Mouse (Mus musculus): ENCODE results near the gene Gna13. TPM values are rescaled to one million over a fixed set of nuclear protein-coding genes. Genes with fewer than 3 reads are reported as not detected.
A peak's percentile ranks its signal among the peaks of the same experiment; 100 is the strongest.

Gna13 gene
- polyA plus RNA-seq, 1 experiment from 2014 or later: 24.2 TPM

DNA sequence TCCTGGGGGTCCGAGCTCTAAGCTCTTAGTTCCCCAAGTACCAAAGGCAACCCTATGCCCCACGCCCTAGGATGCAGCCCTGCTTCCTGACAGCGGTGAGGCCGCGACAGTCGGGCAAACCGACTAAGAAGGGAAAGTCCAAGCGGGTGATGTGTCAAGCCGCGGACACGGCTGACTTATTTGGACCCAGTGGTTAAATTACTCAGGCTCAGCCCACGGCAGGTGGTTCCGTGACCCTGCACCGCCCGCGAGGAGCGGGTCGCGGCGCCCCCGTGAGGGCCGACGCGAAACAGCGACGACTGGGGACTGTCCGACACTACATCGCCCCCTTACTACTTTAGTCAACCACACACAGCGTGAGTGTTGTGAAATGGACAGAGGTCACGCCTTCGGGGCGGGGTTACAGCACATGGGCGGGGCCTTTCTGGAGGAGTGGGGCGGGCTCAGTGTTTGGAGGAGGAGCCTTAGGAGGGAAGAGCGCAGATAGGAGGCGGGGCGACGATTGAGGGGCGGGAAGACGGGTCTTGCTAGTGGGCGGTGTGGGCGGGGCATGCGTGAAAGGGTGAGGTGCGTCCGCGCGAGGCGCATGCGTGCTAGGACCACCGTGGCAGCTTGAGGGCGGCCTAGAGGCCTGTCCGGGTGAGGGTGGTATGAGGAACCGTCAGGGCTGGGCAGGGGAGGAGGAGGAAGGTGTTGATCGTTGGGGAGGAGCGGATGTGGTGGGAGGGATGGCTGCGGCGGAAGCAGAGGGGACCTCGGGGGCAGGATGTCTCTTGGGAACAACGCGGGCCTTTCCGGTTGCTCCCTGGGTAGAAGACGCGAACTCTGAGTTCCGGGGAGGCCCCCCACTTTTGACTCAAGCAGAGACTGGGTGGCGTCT is 63.0 kb downstream of the Gna13 start, which contains the start of gene Amz2:
Amz2 (plus strand) TSS at position 555 of the 880 bp plus-strand sequence.
- H3K4me1 ChIP-seq (replicated peaks; ENCODE audit: control insufficient read depth, insufficient read depth, low read length): no peaks in the 10 kb centered on the region; the same call in 1 of the 2 replicates
- H3K9ac ChIP-seq (ENCODE audit: low read length): peak within 1 kb of the TSS; percentile 68
- peak within 1 kb of the TSS; percentile 70 for H3K27ac ChIP-seq (ENCODE audit: low read depth, low read length)
- WGBS: under 1% methylated on average over 65 of the region's 65 CpGs
- H3K4me3 ChIP-seq (ENCODE audit: low read depth, low read length): peak within 1 kb of the TSS; percentile 52
- peak; percentile 100 for DNase-seq (ENCODE audit: low spot score)
- ATAC-seq (replicated peaks; ENCODE audit: low FRiP score): peak; percentile 97
- H3K27me3 ChIP-seq (ENCODE audit: control insufficient read depth, insufficient read depth, low read length): no peaks in the 10 kb centered on the region
- H3K36me3 ChIP-seq (ENCODE audit: control insufficient read depth, insufficient read depth, low read length): no peaks in the 10 kb centered on the region; the same call in 1 of the 2 replicates
- peak within 1 kb of the TSS; percentile 63 for H3K4me2 ChIP-seq (ENCODE audit: low read depth, low read length, severe bottlenecking)
- no peaks in the 10 kb centered on the region for H3K9me3 ChIP-seq (ENCODE audit: control insufficient read depth, low read length)

DNA sequence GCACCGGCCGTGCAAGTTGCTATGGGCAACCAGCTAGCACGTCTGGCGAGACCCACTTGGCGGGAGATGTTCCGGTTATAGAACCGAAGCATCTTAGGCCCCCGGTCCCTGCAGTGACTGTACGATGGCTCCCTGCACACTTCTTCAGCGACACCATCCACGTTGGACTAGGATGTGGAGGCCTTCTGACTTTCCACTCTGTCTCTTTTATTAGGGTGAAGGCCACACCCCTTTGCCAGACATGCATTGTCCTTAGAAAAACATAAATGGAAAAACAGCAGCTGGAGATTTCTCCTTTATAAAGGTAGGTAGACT is 63.6 kb downstream of the Gna13 start:
- DNase-seq (ENCODE audit: low spot score) (no peak), ATAC-seq (replicated peaks; ENCODE audit: low FRiP score) (no peak)
- H3K4me2 ChIP-seq (ENCODE audit: low read depth, low read length, severe bottlenecking): peak overlapping the region; percentile 63
- peak overlapping the region; percentile 70 for H3K27ac ChIP-seq (ENCODE audit: low read depth, low read length)
- peak overlapping the region; percentile 52 for H3K4me3 ChIP-seq (ENCODE audit: low read depth, low read length)
- H3K4me1 ChIP-seq (replicated peaks; ENCODE audit: control insufficient read depth, insufficient read depth, low read length): no peaks in the 10 kb centered on the region; the same call in 1 of the 2 replicates
- no peaks in the 10 kb centered on the region for H3K9me3 ChIP-seq (ENCODE audit: control insufficient read depth, low read length)
- no peaks in the 10 kb centered on the region; the same call in 1 of the 2 replicates for H3K36me3 ChIP-seq (ENCODE audit: control insufficient read depth, insufficient read depth, low read length)
- no peaks in the 10 kb centered on the region for H3K27me3 ChIP-seq (ENCODE audit: control insufficient read depth, insufficient read depth, low read length)
- peak overlapping the region; percentile 68 for H3K9ac ChIP-seq (ENCODE audit: low read length)
- WGBS: 0% methylated on average over 11 of the region's 11 CpGs

DNA sequence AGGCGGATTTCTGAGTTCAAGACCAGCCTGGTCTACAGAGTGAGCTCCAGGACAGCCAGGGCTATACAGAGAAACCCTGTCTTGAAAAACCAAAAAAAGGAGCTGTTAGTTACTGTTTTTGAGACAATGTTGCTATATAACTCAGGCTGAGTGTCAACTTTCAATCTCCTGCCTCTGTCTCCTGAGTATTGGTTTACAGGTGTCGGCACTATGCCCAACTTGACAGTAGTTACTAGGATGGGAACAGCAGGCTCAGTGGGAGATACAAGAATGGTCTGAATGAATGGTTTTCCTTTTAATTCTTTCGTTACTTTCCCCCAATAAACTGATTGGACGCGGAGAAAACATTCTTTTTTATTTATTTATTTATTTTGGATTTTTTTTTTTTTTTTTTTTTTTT is 64.7 kb downstream of the Gna13 start:
- WGBS: 96% methylated on average over 5 of the region's 5 CpGs

DNA sequence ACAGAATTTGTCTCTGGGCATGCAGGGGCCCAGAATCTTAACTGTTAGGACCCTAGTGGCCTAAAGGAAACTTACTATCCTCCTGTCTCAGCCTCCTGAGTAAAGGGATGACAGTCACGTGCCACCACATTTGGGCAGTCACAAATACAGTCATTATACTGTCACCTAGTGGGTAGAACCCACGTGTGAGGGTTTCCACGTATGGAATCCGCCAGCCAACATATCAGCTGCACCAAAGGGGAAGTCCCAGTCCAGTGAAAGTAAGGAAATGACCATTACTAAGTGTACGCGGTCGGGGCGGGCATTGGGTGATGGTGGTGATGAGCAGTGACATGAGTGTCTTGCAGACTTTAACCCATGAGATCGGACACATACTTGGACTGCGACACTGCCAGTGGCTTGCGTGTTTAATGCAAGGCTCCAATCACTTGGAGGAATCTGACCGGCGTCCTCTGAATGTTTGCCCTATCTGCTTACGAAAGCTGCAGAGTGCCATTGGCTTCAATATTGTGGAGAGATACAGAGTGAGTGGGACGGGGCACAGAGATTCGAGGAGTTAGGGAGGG is 71.7 kb downstream of the Gna13 start:
- no peaks in the 10 kb centered on the region for H3K27me3 ChIP-seq (ENCODE audit: control insufficient read depth, insufficient read depth, low read length)
- H3K27ac ChIP-seq (ENCODE audit: low read depth, low read length): no peak overlapping the region
- ATAC-seq (replicated peaks; ENCODE audit: low FRiP score) (no peak), DNase-seq (ENCODE audit: low spot score) (no peak)
- H3K9ac ChIP-seq (ENCODE audit: low read length): no peak overlapping the region
- no peaks in the 10 kb centered on the region; the same call in 1 of the 2 replicates for H3K36me3 ChIP-seq (ENCODE audit: control insufficient read depth, insufficient read depth, low read length)
- 95% methylated on average over 16 of the region's 16 CpGs for WGBS
- no peak overlapping the region for H3K4me2 ChIP-seq (ENCODE audit: low read depth, low read length, severe bottlenecking)
- no peaks in the 10 kb centered on the region for H3K4me1 ChIP-seq (replicated peaks; ENCODE audit: control insufficient read depth, insufficient read depth, low read length)
- no peaks in the 10 kb centered on the region for H3K9me3 ChIP-seq (ENCODE audit: control insufficient read depth, low read length)
- H3K4me3 ChIP-seq (ENCODE audit: low read depth, low read length): no peak overlapping the region

More for the DNA sequence above, 64.7 kb downstream of the Gna13 start:
- Histone ChIP-seq H3K4me1 (replicated peaks; ENCODE audit: control insufficient read depth, insufficient read depth, low read length) (no peaks in the 10 kb centered on the region; the same call in 1 of the 2 replicates), H3K36me3 (ENCODE audit: control insufficient read depth, insufficient read depth, low read length) (no peaks in the 10 kb centered on the region; the same call in 1 of the 2 replicates), H3K27ac (ENCODE audit: low read depth, low read length) (no peak overlapping the region), H3K27me3 (ENCODE audit: control insufficient read depth, insufficient read depth, low read length) (no peaks in the 10 kb centered on the region), H3K4me3 (ENCODE audit: low read depth, low read length) (no peak overlapping the region), H3K4me2 (ENCODE audit: low read depth, low read length, severe bottlenecking) (no peak overlapping the region), H3K9me3 (ENCODE audit: control insufficient read depth, low read length) (no peaks in the 10 kb centered on the region), H3K9ac (ENCODE audit: low read length) (no peak overlapping the region)
- ATAC-seq (replicated peaks; ENCODE audit: low FRiP score): no peak
- DNase-seq (ENCODE audit: low spot score): no peak

DNA sequence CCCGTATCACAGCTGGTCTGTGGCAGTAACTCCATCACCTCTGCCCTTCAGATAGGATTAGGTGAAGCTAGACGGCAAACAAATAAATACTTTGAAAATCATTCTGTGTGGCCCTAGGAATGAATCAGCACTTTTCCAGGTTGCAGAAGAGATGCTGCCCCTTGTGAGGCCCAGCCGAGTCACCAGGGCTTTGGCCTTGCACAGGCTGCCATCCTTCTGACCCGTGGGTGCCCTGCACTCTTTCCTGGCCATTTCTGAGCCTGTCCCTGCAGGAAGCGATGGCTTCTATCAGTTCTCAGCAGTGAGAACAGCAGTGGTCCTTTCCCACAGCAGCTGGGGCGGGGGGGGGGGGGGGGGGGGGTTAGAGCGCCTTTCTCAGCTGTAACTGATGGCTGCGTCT is 74.3 kb downstream of the Gna13 start:
- no peak overlapping the region for H3K4me2 ChIP-seq (ENCODE audit: low read depth, low read length, severe bottlenecking)
- 0 out of 2 replicates have a peak, but pooled peaks cover 4% of the 10 kb centered on the region for H3K4me1 ChIP-seq (replicated peaks; ENCODE audit: control insufficient read depth, insufficient read depth, low read length)
- H3K9ac ChIP-seq (ENCODE audit: low read length): no peak overlapping the region
- no peak overlapping the region for H3K27ac ChIP-seq (ENCODE audit: low read depth, low read length)
- no peaks in the 10 kb centered on the region for H3K27me3 ChIP-seq (ENCODE audit: control insufficient read depth, insufficient read depth, low read length)
- 74% methylated on average over 7 of the region's 8 CpGs for WGBS
- no peaks in the 10 kb centered on the region; the same call in 1 of the 2 replicates for H3K36me3 ChIP-seq (ENCODE audit: control insufficient read depth, insufficient read depth, low read length)
- DNase-seq (ENCODE audit: low spot score): no peak
- no peaks in the 10 kb centered on the region for H3K9me3 ChIP-seq (ENCODE audit: control insufficient read depth, low read length)
- H3K4me3 ChIP-seq (ENCODE audit: low read depth, low read length): no peak overlapping the region
- ATAC-seq (replicated peaks; ENCODE audit: low FRiP score): no peak

DNA sequence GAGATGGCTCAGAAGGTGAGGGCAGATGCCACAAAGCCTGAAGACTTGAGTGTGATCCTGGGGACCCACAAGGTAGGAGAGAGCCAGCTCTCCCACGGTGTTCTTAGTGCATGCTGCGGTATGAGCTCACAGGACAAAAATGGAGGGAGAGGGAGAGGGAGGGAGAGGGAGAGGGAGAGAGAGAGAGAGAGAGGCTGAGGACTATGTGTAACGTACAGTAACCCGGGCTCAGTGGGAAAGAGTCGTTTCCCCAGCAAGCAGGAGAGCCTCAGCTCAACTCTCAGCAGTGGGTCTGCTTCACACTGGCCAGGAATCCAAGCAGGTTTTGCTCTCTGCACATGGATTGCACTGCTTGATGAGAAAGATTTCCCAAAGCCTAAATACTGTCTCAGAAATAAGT is 76.6 kb downstream of the Gna13 start:
- Histone ChIP-seq H3K36me3 (ENCODE audit: control insufficient read depth, insufficient read depth, low read length) (no peaks in the 10 kb centered on the region; the same call in 1 of the 2 replicates), H3K9ac (ENCODE audit: low read length) (no peak overlapping the region; the same call in 1 of the 2 replicates), H3K4me3 (ENCODE audit: low read depth, low read length) (no peak overlapping the region), H3K4me1 (replicated peaks; ENCODE audit: control insufficient read depth, insufficient read depth, low read length) (0 out of 2 replicates have a peak, but pooled peaks cover 4% of the 10 kb centered on the region), H3K27me3 (ENCODE audit: control insufficient read depth, insufficient read depth, low read length) (no peaks in the 10 kb centered on the region), H3K9me3 (ENCODE audit: control insufficient read depth, low read length) (no peaks in the 10 kb centered on the region), H3K27ac (ENCODE audit: low read depth, low read length) (no peak overlapping the region), H3K4me2 (ENCODE audit: low read depth, low read length, severe bottlenecking) (no peak overlapping the region)
- ATAC-seq (replicated peaks; ENCODE audit: low FRiP score) (peak; percentile 37), DNase-seq (ENCODE audit: low spot score) (no peak)
- 29% methylated on average over 5 of the region's 5 CpGs for WGBS

DNA sequence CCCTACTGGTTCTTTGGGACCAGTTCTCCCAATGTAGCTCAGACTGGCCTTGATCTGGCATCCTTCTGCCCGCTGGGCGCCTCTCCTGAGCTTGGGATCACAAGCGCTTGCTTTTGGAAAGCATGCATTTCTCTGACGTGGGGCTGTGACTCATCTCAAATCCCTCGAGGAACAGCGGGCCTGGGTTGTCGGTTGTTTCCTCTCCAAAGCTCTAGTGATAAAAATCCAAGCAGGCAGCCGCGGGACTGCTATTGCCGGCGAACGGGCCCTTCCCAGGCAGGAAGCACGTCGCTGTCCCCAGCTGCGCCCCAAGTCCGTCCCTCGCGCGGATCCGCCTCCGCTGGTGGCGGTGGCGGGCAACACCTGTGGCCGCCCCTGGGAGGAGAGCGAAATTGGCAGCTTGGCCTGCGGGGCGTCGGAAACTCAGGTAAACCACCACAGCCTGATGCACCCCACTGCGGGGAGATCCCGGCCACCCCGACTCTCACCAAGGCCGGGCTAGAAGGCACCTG is 77.3 kb downstream of the Gna13 start:
- H3K27me3 ChIP-seq (ENCODE audit: control insufficient read depth, insufficient read depth, low read length): no peaks in the 10 kb centered on the region
- H3K9ac ChIP-seq (ENCODE audit: low read length): peak overlapping the region; percentile 56
- no peaks in the 10 kb centered on the region; the same call in 1 of the 2 replicates for H3K36me3 ChIP-seq (ENCODE audit: control insufficient read depth, insufficient read depth, low read length)
- no peak overlapping the region for H3K27ac ChIP-seq (ENCODE audit: low read depth, low read length)
- DNase-seq (ENCODE audit: low spot score): peak; percentile 74
- no peaks in the 10 kb centered on the region for H3K9me3 ChIP-seq (ENCODE audit: control insufficient read depth, low read length)
- H3K4me3 ChIP-seq (ENCODE audit: low read depth, low read length): peak overlapping the region; percentile 33
- 0 out of 2 replicates have a peak, but pooled peaks cover 4% of the 10 kb centered on the region for H3K4me1 ChIP-seq (replicated peaks; ENCODE audit: control insufficient read depth, insufficient read depth, low read length)
- 1% methylated on average over 32 of the region's 32 CpGs for WGBS
- H3K4me2 ChIP-seq (ENCODE audit: low read depth, low read length, severe bottlenecking): peak overlapping the region; percentile 74
- peak; percentile 72 for ATAC-seq (replicated peaks; ENCODE audit: low FRiP score)

DNA sequence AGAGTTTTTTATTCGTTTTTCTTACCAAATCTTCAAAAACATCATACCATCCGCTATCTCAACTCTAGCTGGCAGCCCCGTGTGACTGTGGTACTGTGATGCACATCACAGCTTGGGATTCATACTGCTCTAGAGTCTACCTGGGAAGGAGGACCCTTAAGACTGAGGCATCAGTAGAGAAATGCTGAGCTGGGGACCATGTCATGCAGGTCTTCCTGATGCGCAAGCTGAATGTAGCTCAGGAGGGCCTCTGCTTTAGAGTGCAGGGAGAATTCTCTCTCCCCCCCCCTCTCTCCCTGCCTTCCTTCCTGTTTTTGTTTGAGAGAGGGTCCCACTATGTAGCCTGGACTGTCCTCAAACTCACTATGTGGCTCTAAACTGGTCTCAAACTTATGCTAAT is 78.0 kb downstream of the Gna13 start:
- H3K9ac ChIP-seq (ENCODE audit: low read length): no peak overlapping the region
- ATAC-seq (replicated peaks; ENCODE audit: low FRiP score) (no peak), DNase-seq (ENCODE audit: low spot score) (no peak)
- peak overlapping the region; percentile 74; the same call in 1 of the 2 replicates for H3K4me2 ChIP-seq (ENCODE audit: low read depth, low read length, severe bottlenecking)
- 62% methylated on average over 4 of the region's 4 CpGs for WGBS
- H3K36me3 ChIP-seq (ENCODE audit: control insufficient read depth, insufficient read depth, low read length): no peaks in the 10 kb centered on the region; the same call in 1 of the 2 replicates
- H3K4me3 ChIP-seq (ENCODE audit: low read depth, low read length): no peak overlapping the region
- no peaks in the 10 kb centered on the region for H3K27me3 ChIP-seq (ENCODE audit: control insufficient read depth, insufficient read depth, low read length)
- H3K9me3 ChIP-seq (ENCODE audit: control insufficient read depth, low read length): no peaks in the 10 kb centered on the region
- 0 out of 2 replicates have a peak, but pooled peaks cover 4% of the 10 kb centered on the region for H3K4me1 ChIP-seq (replicated peaks; ENCODE audit: control insufficient read depth, insufficient read depth, low read length)
- no peak overlapping the region for H3K27ac ChIP-seq (ENCODE audit: low read depth, low read length)
